Mouse (Mus musculus) limb, embryonic 10.5 days (tissue): ENCODE measurements around the gene 4930523C07Rik. TPM values are rescaled to one million over a fixed set of nuclear protein-coding genes. Genes with fewer than 3 reads are reported as not detected.

ENCODE experiments used
- DNase-seq: peaks from one replicate; pipeline ENCODE4 v3.0.0-alpha.2; 2017; ENCODE audit warnings: low spot score
- H3K27ac ChIP-seq: fragments of 300-500 bp; sonication (generic); 2 replicates; pipeline ENCODE4 v1.5.1; 2016; ENCODE audit warnings: mild to moderate bottlenecking
- H3K27me3 ChIP-seq: fragments of 300-500 bp; sonication (generic); 2 replicates; pipeline ENCODE4 v1.6.1; 2016; ENCODE audit warnings: low read depth, mild to moderate bottlenecking; ENCODE audit not compliant: poor library complexity, severe bottlenecking
- H3K36me3 ChIP-seq: fragments of 300-500 bp; sonication (generic); 2 replicates; pipeline ENCODE4 v1.6.1; 2016; ENCODE audit warnings: mild to moderate bottlenecking, moderate library complexity
- H3K4me1 ChIP-seq: fragments of 300-500 bp; sonication (generic); 2 replicates; pipeline ENCODE4 v1.6.1; 2016
- H3K4me3 ChIP-seq: fragments of 300-500 bp; sonication (generic); 2 replicates; pipeline ENCODE4 v1.5.1; 2016; ENCODE audit warnings: mild to moderate bottlenecking, moderate library complexity
- H3K9me3 ChIP-seq: fragments of 300-500 bp; sonication (generic); replicated peaks from 2 replicates; pipeline ENCODE4 v1.6.1; 2016; ENCODE audit warnings: mild to moderate bottlenecking
- WGBS: fragments of 180-500 bp; shearing (Covaris S2); methylation state at CpG from one replicate; pipeline ENCODE4 v1.1.7; 2016; 5-methylcytosine and 5-hydroxymethylcytosine counted together
- polyA plus RNA-seq: library from polyadenylated mRNA; unstranded; fragments of >200 nt; fragmentation: Nextera tagmentation; extraction: Ambion mirVana; gene quantifications from 2 replicates; pipeline ENCODE4 v1.2.1, GENCODE M21; 2016

4930523C07Rik gene
- 1.2 and 2.8 TPM in 2 replicates for polyA plus RNA-seq

- Histone ChIP-seq H3K27ac (peak within 1 kb of the TSS; percentile 79), H3K4me1 (peaks cover 9% of the 10 kb centered on the region; the same call in 1 of the 2 replicates), H3K9me3 (no peaks in the 10 kb centered on the region), H3K36me3 (no peaks in the 10 kb centered on the region), H3K4me3 (peak within 1 kb of the TSS; percentile 58), H3K27me3 (0 out of 2 replicates have a peak, but pooled peaks cover 5% of the 10 kb centered on the region)
- WGBS = 2% methylated on average over 32 of the region's 33 CpGs
- DNase-seq = peak; percentile 56
These were observed at the start of gene 4930523C07Rik for GRCm38 (mm10) chr1:160044237-160045021. 4930523C07Rik (plus strand) TSS chr1:160044382.

- Histone ChIP-seq H3K27ac (no peak overlapping the region), H3K9me3 (no peaks in the 10 kb centered on the region), H3K4me1 (no peaks in the 10 kb centered on the region), H3K4me3 (no peak overlapping the region), H3K36me3 (no peaks in the 10 kb centered on the region), H3K27me3 (no peaks in the 10 kb centered on the region)
- no peak for DNase-seq
- WGBS = 79% methylated on average over 2 of the region's 2 CpGs
These were observed 46.9 kb upstream of the 4930523C07Rik start for GRCm38 (mm10) chr1:159997329-159997728.

DNA sequence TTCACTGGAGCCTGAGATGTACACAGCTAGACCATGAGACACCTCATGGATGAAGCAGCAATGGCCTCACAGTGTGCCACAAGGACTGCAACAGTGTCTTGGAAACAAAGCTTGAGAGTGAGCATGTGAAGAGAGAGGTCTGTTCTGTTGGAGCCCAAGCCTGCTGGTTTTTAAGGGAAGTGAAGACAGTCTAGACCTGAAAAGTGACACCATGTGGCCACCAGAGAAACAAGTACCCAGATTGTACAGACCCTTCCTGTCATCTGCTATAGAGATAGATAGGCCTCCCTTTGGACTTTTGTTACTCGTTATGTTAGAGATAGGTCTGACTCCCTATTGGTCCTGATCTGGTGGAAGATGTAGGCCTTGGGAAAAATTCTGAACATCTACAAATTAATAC is 45.8 kb upstream of the 4930523C07Rik start:
- Histone ChIP-seq H3K36me3 (no peaks in the 10 kb centered on the region), H3K27me3 (no peaks in the 10 kb centered on the region), H3K4me3 (no peak overlapping the region), H3K9me3 (no peaks in the 10 kb centered on the region), H3K4me1 (no peaks in the 10 kb centered on the region), H3K27ac (no peak overlapping the region)
- 83% methylated on average over 1 of the region's 1 CpGs for WGBS
- no peak for DNase-seq

- Histone ChIP-seq H3K27me3 (no peaks in the 10 kb centered on the region), H3K4me1 (no peaks in the 10 kb centered on the region), H3K4me3 (no peak overlapping the region), H3K9me3 (no peaks in the 10 kb centered on the region), H3K27ac (no peak overlapping the region), H3K36me3 (no peaks in the 10 kb centered on the region)
- no peak for DNase-seq
- 84% methylated on average over 3 of the region's 3 CpGs for WGBS
These were observed 45.0 kb upstream of the 4930523C07Rik start for GRCm38 (mm10) chr1:159999232-159999631.

DNA sequence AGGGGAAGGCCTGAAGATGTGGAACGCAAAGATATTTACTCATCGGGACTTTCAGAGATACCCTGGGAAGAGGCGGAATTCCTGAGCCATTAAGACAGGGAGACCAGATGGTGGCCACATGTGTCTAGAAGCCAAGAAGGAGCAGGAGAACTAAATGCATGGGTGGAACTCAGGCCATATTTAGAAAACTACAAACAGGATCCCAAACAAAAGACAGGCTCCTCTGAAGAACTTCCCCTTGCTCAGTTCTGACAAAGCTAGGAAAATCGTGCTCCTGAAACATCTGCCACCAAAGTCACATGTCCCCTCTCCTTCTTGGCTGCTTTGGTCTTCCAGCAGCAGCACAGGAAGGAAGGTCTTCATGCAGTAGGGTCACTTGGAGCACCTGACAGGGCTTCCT is 38.9 kb upstream of the 4930523C07Rik start:
- Histone ChIP-seq H3K4me3 (no peak overlapping the region), H3K4me1 (no peaks in the 10 kb centered on the region), H3K27ac (no peak overlapping the region), H3K27me3 (no peaks in the 10 kb centered on the region), H3K9me3 (no peaks in the 10 kb centered on the region), H3K36me3 (no peaks in the 10 kb centered on the region)
- 80% methylated on average over 4 of the region's 4 CpGs for WGBS
- DNase-seq = no peak

DNA sequence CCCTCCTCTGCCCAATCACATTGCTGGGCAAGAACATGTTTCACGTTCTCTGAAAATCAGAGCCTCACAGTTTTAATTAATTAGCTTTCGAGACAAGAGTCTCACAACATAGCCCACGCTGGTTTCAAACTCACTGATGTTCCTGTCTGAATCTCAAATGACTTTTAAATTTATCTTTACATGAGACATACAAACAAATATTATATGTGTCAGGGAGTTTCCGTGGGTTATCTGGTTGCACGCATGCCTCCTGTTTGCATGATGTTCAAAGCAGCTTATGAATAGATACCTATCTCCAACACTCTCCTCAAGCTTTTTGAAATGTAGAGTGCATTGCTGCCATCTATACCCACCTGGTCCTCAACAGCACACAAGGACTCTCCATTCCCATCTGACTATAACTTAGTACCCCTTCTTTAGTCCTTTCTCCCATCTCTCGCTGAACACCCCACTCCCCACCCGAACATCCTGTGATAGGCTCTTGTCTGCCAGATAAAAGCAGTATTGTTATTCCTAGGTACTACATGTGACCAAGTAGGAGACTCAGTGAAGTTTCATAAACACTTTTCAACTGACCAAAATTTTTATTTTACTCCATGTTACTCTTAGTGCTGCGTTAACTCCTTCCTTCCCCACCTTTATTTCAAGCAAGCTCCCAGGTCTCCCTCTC is 37.1 kb upstream of the 4930523C07Rik start:
- Histone ChIP-seq H3K27me3 (no peaks in the 10 kb centered on the region), H3K9me3 (no peaks in the 10 kb centered on the region), H3K4me3 (no peak overlapping the region), H3K36me3 (no peaks in the 10 kb centered on the region), H3K27ac (no peak overlapping the region), H3K4me1 (no peaks in the 10 kb centered on the region)
- no peak for DNase-seq
- 91% methylated on average over 8 of the region's 8 CpGs for WGBS

GRCm38 (mm10) chr1:160013042-160013441 is 31.1 kb upstream of the 4930523C07Rik start:
- H3K4me3 ChIP-seq = no peak overlapping the region
- H3K36me3 ChIP-seq = no peaks in the 10 kb centered on the region
- WGBS = 87% methylated on average over 3 of the region's 3 CpGs
- no peaks in the 10 kb centered on the region for H3K4me1 ChIP-seq
- no peak overlapping the region for H3K27ac ChIP-seq
- no peak for DNase-seq
- H3K27me3 ChIP-seq = no peaks in the 10 kb centered on the region
- no peaks in the 10 kb centered on the region for H3K9me3 ChIP-seq

DNA sequence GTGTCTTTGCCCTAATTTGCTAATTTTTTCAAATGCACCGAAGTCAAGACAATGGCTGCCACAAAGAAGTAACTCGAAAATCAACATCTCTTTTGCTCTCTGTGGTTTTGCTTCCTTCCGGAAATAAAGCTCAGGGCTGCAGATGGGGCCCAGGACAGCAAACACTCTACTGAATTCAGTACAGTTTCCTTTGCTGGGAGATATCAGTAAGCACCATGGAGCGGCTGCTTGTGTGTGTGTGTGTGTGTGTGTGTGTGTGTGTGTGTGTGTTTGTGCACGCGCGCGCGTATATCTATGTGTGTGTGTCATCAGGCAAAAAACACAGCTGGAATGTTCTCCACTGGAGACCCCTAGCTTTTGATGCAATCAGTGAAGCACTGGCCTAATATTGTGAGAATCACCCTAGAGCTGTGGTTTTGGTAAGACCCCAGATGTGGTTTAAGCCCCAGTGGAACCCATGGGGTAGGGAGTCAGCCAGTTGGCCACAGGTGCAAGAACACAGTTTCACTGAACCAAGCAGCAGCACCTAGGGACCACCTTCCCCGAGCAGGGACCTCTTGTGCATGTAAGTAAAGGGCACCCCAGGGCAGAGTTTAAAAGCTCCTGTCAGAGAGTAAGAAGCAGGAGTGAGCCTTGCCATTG is 19.7 kb upstream of the 4930523C07Rik start:
- Histone ChIP-seq H3K4me1 (no peaks in the 10 kb centered on the region), H3K36me3 (no peaks in the 10 kb centered on the region)
- WGBS = 90% methylated on average over 10 of the region's 10 CpGs

GRCm38 (mm10) chr1:160025146-160025894 is 18.9 kb upstream of the 4930523C07Rik start:
- H3K4me1 ChIP-seq = no peaks in the 10 kb centered on the region
- no peaks in the 10 kb centered on the region for H3K36me3 ChIP-seq
- no peak overlapping the region for H3K4me3 ChIP-seq
- no peaks in the 10 kb centered on the region for H3K9me3 ChIP-seq
- no peak overlapping the region for H3K27ac ChIP-seq
- no peak for DNase-seq
- no peaks in the 10 kb centered on the region for H3K27me3 ChIP-seq
- 80% methylated on average over 11 of the region's 11 CpGs for WGBS

More for the DNA sequence above, 19.7 kb upstream of the 4930523C07Rik start:
- no peak for DNase-seq
- H3K4me3 ChIP-seq = no peak overlapping the region
- no peaks in the 10 kb centered on the region for H3K9me3 ChIP-seq
- no peak overlapping the region for H3K27ac ChIP-seq
- H3K27me3 ChIP-seq = no peaks in the 10 kb centered on the region

DNA sequence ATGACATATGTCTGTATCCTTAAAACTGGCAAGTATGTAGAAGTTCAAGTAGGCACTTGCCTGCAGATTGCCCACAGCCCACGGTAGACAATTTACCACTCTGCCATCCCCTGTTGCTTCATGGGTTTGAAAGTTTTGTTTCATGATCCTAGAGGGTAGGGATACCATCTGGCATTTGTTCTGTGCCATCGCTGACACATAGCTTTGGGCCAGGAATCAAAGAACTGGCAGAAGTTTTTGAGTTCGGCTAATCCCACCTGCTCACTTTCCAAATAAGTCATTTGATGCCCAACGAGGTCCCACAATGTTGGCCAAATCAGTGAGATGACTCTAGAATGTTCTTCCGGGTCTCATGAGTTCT is 18.3 kb upstream of the 4930523C07Rik start:
- DNase-seq = no peak
- H3K4me1 ChIP-seq = no peaks in the 10 kb centered on the region
- H3K9me3 ChIP-seq = no peaks in the 10 kb centered on the region
- H3K36me3 ChIP-seq = no peaks in the 10 kb centered on the region
- H3K27ac ChIP-seq = no peak overlapping the region
- no peaks in the 10 kb centered on the region for H3K27me3 ChIP-seq
- H3K4me3 ChIP-seq = no peak overlapping the region
- 88% methylated on average over 5 of the region's 5 CpGs for WGBS

DNA sequence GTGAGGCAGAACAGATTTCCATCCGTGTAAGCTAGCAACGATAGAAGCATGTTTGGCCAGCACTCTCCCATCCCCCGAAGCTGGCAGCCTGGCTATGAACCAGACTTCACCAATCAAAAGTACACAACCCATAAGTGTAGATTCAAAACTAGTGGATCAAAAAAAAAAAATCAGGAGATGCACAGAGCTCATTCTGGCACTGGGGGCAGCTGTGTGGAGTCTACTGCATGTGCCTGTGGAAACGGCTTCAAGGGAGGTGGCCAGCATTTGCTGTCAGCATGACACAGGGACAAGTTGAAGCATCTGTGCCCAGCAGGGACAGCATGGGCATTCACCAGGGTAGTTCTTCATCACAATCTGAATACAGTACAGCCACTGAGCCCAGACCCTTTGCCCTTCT is 16.2 kb upstream of the 4930523C07Rik start:
- no peak for DNase-seq
- 77% methylated on average over 4 of the region's 4 CpGs for WGBS
- no peak overlapping the region for H3K27ac ChIP-seq
- H3K27me3 ChIP-seq = no peaks in the 10 kb centered on the region
- H3K9me3 ChIP-seq = no peaks in the 10 kb centered on the region
- no peaks in the 10 kb centered on the region for H3K4me1 ChIP-seq
- H3K4me3 ChIP-seq = no peak overlapping the region
- H3K36me3 ChIP-seq = no peaks in the 10 kb centered on the region

DNA sequence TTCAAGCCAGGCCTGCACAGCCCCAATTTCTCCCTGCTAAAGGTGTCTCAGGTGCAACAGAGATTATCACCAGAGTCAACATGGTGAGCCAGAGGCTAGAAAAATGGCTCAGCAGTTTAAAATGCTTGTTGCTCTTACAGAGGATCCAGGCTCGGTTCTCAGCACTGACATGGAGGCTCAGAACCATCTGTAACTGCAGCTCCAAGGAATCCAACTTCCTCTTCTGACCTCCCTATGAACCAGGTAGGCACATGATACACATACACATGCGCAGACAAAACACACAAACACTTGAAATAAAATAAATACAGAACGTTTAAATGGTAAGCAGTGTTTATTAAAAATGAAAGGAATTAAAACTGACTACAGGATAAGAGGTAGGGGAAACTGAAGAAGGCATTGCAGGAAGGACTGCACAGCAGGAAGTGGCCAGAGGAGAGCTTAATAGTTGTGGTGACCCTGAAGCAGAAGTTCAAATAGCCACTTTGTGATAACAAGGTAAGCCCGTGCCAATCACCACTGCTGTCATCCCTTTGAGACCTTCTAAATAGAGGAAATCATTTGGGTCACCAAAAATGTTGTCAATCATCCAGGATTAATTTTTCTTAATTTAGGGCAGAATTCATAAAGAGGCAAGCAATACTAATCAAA is 10.1 kb upstream of the 4930523C07Rik start:
- no peak overlapping the region for H3K4me3 ChIP-seq
- no peak for DNase-seq
- H3K27ac ChIP-seq = no peak overlapping the region
- no peaks in the 10 kb centered on the region for H3K9me3 ChIP-seq
- WGBS = 83% methylated on average over 4 of the region's 4 CpGs
- H3K4me1 ChIP-seq = no peaks in the 10 kb centered on the region
- H3K27me3 ChIP-seq = no peaks in the 10 kb centered on the region
- H3K36me3 ChIP-seq = no peaks in the 10 kb centered on the region
